Mouse (Mus musculus) liver, embryonic 16.5 days (tissue): ENCODE data around the gene Prkcz. TPM values are rescaled to one million over a fixed set of nuclear protein-coding genes. Genes with fewer than 3 reads are reported as not detected.
"Not testable (repeated sequence)": the region's sequence is repeated elsewhere in the genome, so short reads cannot be mapped to it uniquely, and the experiment has no call there.

ENCODE experiments used
- ATAC-seq: fragments of 200-750 bp; cut with Nextera tagmentation; 2 replicates; pipeline ENCODE4 v1.8.0; 2017; ENCODE audit warnings: low read depth, mild to moderate bottlenecking, moderate number of reproducible peaks, moderate library complexity
- H3K27ac ChIP-seq: fragments of 300-500 bp; sonication (generic); 2 replicates; pipeline ENCODE4 v1.5.1; 2014; ENCODE audit warnings: mild to moderate bottlenecking, low read length
- H3K27me3 ChIP-seq: fragments of 300-500 bp; sonication (generic); 2 replicates; pipeline ENCODE4 v1.6.1; 2014; ENCODE audit warnings: low read depth, low read length, mixed read lengths; ENCODE audit not compliant: control insufficient read depth, insufficient read depth
- H3K36me3 ChIP-seq: fragments of 300-500 bp; sonication (generic); 2 replicates; pipeline ENCODE4 v1.6.1; 2014; ENCODE audit warnings: mild to moderate bottlenecking; ENCODE audit not compliant: control insufficient read depth, insufficient read depth
- H3K4me1 ChIP-seq: fragments of 300-500 bp; sonication (generic); 2 replicates; pipeline ENCODE4 v1.6.1; 2014; ENCODE audit warnings: low read depth, low read length, mixed read lengths; ENCODE audit not compliant: control insufficient read depth
- H3K4me2 ChIP-seq: fragments of 300-500 bp; sonication (generic); 2 replicates; pipeline ENCODE4 v1.6.1; 2014; ENCODE audit warnings: low read depth, low read length, mixed read lengths
- H3K4me3 ChIP-seq: fragments of 300-500 bp; sonication (generic); 2 replicates; pipeline ENCODE4 v1.5.1; 2014; ENCODE audit warnings: low read depth, mild to moderate bottlenecking, low read length
- H3K9ac ChIP-seq: fragments of 300-500 bp; sonication (generic); 2 replicates; pipeline ENCODE4 v1.6.1; 2014; ENCODE audit warnings: low read depth, low read length
- H3K9me3 ChIP-seq: fragments of 300-500 bp; sonication (generic); replicated peaks from 2 replicates; pipeline ENCODE4 v1.6.1; 2016; ENCODE audit warnings: low read length; ENCODE audit not compliant: control insufficient read depth
- WGBS: fragments of 180-500 bp; shearing (Covaris S2); extraction: QIAGEN DNeasy Blood & Tissue Kit; methylation state at CpG from one replicate; pipeline ENCODE4 v1.1.7; 2014; ENCODE audit not compliant: insufficient replicate concordance; 5-methylcytosine and 5-hydroxymethylcytosine counted together
- polyA plus RNA-seq: library from polyadenylated mRNA; unstranded; fragments of >200 nt; fragmentation: Nextera tagmentation; extraction: Ambion mirVana; gene quantifications from 2 replicates; pipeline ENCODE4 v1.2.1, GENCODE M21; 2015

Gene Prkcz
- polyA plus RNA-seq, 1 experiment from 2014 or later, result 2.7 TPM

DNA sequence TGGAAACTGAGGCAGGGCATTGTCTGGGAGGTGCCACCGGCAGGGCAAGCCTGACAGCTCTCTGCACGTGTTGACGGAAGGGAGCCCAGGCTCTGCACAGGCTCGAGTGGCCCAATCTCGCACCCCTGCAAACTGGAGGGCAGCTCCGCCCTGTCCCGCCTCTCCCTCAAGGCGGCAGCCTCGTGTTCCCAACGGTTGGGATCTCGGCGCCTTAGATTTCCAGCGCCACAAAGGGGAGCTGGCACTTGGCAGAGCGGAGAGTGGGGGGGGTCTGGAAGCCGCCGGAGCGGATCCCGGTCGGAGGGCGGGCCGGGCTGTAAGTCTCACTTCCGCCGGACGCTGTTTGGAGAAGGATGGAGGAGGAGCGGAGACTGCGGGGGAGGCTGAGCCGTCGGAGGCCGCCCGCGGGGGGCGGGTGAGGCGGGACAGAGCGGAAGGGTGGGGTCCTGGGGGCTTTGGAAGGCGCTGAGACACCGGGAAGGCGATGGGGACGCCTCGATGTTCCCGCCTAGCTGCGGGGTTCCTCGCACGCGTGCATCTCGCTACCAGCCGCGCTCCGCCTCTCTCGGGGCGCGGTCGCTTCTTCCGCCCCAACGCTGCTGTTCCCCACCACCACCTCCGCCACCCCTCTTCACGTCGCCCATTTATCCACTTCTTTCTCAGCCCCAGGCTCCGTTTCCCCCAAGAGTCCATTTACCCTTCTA, 111.4 kb downstream of the Prkcz start, which contains the start of gene Faap20:
TSS of gene Faap20 (plus strand) at position 155 of the 704 bp plus-strand sequence.
- H3K4me3 ChIP-seq, result peak within 1 kb of the TSS; percentile 63
- peak within 1 kb of the TSS; percentile 62 for H3K9ac ChIP-seq
- H3K27ac ChIP-seq, result peak within 1 kb of the TSS; percentile 87
- no peaks in the 10 kb centered on the region for H3K36me3 ChIP-seq
- peak; percentile 79 for ATAC-seq
- under 1% methylated on average over 47 of the region's 58 CpGs for WGBS
- H3K4me1 ChIP-seq, result peaks cover 11% of the 10 kb centered on the region; the same call in 1 of the 2 replicates
- H3K4me2 ChIP-seq, result peak within 1 kb of the TSS; percentile 87
- no peaks in the 10 kb centered on the region for H3K27me3 ChIP-seq
- H3K9me3 ChIP-seq, result no peaks in the 10 kb centered on the region

DNA sequence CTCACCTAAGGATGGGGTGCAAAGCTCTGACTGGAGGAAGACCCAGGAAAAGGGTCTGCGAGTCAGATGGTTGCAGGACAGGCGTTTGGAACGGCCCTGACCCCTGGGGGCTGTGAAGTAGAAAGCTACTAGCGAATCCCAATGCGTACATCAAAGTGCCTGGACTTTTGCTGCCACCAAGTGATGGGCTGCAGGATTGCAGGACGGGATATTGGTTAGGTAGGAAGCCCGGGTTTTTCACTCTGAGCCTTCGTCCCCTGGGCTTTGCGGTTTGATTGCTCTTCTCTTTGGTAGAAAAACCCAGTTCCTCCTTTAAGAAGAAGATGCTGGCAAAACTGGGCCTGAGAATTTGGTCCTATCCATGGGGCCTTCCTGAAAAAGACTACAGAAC, 111.9 kb downstream of the Prkcz start:
- Histone ChIP-seq H3K36me3 (no peaks in the 10 kb centered on the region), H3K4me3 (peak overlapping the region; percentile 63), H3K9ac (peak overlapping the region; percentile 62), H3K4me2 (peak overlapping the region; percentile 87), H3K27ac (peak overlapping the region; percentile 87), H3K27me3 (no peaks in the 10 kb centered on the region), H3K4me1 (peaks cover 11% of the 10 kb centered on the region; the same call in 1 of the 2 replicates), H3K9me3 (no peaks in the 10 kb centered on the region)
- peak; percentile 64 for ATAC-seq
- WGBS, result 0% methylated on average over 9 of the region's 9 CpGs

DNA sequence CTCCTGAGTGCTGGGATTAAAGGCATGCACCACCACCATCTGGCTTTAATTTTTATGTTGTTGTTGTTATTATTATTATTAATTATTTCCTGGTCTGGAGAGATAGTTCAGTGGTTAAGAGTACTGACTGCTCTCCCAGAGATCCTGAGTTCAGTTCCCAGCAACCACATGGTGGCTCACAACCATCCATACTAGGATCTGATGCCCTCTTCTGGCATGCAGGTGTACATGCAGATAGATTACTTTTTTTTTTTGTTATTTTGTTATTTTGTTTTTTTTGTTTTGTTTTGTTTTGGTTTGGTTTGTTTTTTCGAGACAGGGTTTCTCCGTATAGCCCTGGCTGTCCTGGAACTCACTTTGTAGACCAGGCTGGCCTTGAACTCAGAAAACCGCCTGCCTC, 113.1 kb downstream of the Prkcz start:
- not testable (repeated sequence) for ATAC-seq, H3K9ac ChIP-seq, H3K4me3 ChIP-seq, H3K36me3 ChIP-seq, H3K27ac ChIP-seq, H3K27me3 ChIP-seq, H3K9me3 ChIP-seq, H3K4me2 ChIP-seq
- 67% methylated on average over 3 of the region's 3 CpGs for WGBS
- H3K4me1 ChIP-seq, result peaks cover 11% of the 10 kb centered on the region; the same call in 1 of the 2 replicates

DNA sequence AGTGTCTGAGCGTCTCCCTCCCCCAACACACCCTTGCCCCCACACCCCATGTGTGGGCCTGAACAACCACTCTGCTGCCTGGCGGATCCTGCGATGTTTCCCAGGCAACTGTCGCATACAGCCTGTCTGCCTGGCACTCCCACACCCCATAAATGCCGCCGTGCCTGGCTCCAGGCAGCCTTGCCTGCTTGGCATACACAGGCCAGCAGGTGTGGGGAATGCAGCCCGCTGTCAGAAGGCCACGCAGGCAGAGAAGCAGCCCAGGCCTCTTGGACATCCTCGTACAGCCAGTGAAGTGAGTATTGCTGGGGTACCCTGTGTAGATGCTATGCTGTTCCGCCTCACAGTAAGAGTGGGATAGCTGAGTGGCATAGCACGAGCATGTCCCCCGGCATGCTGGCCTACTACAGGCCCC, 114.5 kb downstream of the Prkcz start:
- H3K9me3 ChIP-seq, result no peaks in the 10 kb centered on the region
- H3K36me3 ChIP-seq, result no peaks in the 10 kb centered on the region
- no peak overlapping the region for H3K9ac ChIP-seq
- peaks cover 11% of the 10 kb centered on the region; the same call in 1 of the 2 replicates for H3K4me1 ChIP-seq
- no peaks in the 10 kb centered on the region for H3K27me3 ChIP-seq
- H3K4me2 ChIP-seq, result no peak overlapping the region
- WGBS, result 74% methylated on average over 12 of the region's 12 CpGs
- no peak for ATAC-seq
- no peak overlapping the region for H3K4me3 ChIP-seq
- no peak overlapping the region for H3K27ac ChIP-seq

DNA sequence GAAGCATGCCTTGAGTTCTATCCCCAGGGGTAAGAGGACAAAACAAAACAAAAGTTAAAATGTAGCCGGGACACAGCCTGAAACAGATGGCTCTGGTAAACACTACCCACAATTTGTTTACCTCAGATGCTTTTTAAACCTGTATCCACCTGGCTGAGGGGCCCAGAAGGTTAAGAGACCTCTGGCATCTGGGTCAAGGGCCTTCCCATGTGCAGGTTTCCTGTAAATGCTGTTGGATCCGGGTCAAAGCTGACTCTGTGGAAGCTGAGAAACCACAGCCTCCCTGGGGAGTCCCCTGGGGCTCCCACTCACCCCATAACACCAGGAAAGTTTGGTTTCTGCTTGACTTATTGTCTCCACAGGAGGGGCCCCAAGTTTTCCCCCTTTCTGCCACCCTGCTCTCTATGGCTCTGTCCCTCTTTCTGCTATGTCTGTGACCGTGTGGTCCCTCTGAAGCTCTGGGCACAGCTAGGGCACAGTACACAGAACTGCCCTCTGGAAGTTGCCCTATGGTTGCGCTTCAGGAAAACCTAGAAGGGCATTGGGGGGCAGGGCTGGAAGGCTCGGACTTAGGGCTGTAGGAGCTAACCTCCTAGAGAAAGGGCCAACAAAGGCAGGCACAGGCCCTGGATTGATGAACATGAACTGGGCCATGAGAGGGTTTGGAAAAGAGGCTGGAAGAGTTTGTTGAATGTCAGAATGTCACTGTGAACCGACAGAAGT, 115.2 kb downstream of the Prkcz start:
- Histone ChIP-seq H3K36me3 (no peaks in the 10 kb centered on the region), H3K4me2 (no peak overlapping the region), H3K9ac (no peak overlapping the region), H3K9me3 (no peaks in the 10 kb centered on the region), H3K27me3 (no peaks in the 10 kb centered on the region), H3K27ac (no peak overlapping the region), H3K4me3 (no peak overlapping the region), H3K4me1 (peaks cover 11% of the 10 kb centered on the region; the same call in 1 of the 2 replicates)
- 44% methylated on average over 6 of the region's 6 CpGs for WGBS
- ATAC-seq, result 0 out of 2 replicates have a peak, but pooled peaks have one; percentile 3

DNA sequence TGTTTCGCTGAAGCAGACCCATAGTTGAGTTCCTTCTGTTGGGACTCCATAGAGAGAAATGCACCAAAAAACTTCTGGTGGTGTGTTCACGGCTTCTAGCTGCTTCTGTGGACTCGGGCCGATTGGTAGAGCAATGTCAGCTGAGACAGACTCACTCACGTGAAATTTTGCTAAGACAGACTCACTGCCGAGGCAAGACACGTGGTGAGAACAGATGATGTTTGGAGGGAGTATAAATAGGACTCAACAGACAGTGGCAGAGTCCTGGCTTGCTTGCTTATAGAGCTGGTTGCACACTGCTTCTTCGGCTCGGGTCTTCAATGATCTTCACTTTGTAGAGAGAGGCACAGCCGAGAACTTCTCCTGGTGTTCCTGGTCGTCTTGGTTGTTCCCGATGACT, 117.9 kb downstream of the Prkcz start:
- Histone ChIP-seq H3K9me3 (no peaks in the 10 kb centered on the region), H3K9ac (no peak overlapping the region), H3K4me1 (peaks cover 5% of the 10 kb centered on the region; the same call in 1 of the 2 replicates), H3K4me2 (no peak overlapping the region), H3K4me3 (no peak overlapping the region), H3K27me3 (no peaks in the 10 kb centered on the region), H3K36me3 (no peaks in the 10 kb centered on the region), H3K27ac (no peak overlapping the region)
- ATAC-seq, result no peak
- 64% methylated on average over 12 of the region's 12 CpGs for WGBS

DNA sequence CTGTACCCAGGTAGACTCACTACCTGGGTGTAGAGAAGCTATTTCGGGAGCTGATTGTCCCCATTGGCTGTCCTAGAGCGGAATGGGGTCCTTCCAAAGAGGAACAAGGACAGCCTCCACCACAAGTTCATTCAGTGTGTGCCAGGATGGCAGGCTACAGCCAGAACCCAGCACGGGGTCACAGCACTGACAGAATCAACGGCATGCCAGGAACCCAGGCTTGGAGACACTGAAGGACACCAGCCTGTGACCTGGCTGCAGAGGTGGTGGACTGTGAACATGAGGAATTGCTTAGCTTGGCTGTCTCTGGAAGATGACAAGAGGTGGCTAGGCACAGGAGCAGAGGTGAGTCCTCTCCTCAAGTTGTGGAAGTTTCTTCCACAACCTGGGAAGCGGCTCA, 118.9 kb downstream of the Prkcz start:
- H3K4me2 ChIP-seq, result no peak overlapping the region
- no peak overlapping the region for H3K9ac ChIP-seq
- H3K4me1 ChIP-seq, result peaks cover 8% of the 10 kb centered on the region
- H3K4me3 ChIP-seq, result no peak overlapping the region
- ATAC-seq, result no peak
- H3K27me3 ChIP-seq, result no peaks in the 10 kb centered on the region
- H3K9me3 ChIP-seq, result no peaks in the 10 kb centered on the region
- H3K36me3 ChIP-seq, result no peaks in the 10 kb centered on the region
- H3K27ac ChIP-seq, result no peak overlapping the region
- WGBS, result 65% methylated on average over 5 of the region's 5 CpGs

DNA sequence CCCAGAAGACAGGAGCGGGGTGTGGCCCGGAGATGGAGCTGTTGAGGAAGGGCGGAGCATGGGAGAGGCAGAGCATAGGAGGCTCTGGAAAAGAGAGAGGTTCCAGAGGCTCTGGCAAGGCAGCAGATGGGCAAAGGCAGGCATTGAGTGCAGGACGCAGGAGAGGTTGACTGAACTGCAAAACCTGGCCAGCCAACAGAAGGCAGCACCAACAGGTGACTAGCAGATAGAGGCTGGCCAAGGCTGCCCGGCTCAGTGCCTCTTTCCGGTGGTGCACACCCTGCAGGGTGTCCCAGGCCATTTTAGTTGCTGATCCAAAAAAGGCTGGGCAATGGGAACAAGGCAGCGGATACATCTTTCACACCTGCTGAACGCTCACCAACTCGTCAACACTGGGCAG, 119.4 kb downstream of the Prkcz start:
- Histone ChIP-seq H3K9me3 (no peaks in the 10 kb centered on the region), H3K9ac (no peak overlapping the region), H3K27ac (no peak overlapping the region), H3K36me3 (no peaks in the 10 kb centered on the region), H3K27me3 (no peaks in the 10 kb centered on the region), H3K4me3 (no peak overlapping the region), H3K4me1 (peaks cover 8% of the 10 kb centered on the region), H3K4me2 (no peak overlapping the region)
- ATAC-seq, result no peak
- 60% methylated on average over 9 of the region's 9 CpGs for WGBS

DNA sequence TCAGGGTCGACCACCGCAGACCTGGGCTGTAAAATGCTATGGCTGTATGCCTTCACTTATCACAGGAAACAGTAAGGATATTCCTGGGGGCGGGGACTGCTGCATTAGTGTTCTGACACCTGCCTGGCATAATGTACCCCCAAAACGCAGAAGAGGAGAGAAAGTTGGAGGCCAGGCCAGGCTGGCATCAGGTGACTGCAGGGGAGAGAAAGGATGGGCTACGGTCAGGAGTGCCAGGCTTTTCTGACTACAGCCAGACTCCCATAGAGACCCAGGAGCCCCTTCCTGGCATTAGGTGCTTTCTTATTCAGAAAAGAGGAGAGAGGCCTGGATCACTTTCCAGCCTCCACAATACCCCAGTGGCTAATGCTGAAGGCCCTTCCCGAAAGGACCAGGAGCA, 121.7 kb downstream of the Prkcz start:
- Histone ChIP-seq H3K36me3 (no peaks in the 10 kb centered on the region), H3K4me2 (no peak overlapping the region), H3K27ac (no peak overlapping the region), H3K27me3 (no peaks in the 10 kb centered on the region), H3K9me3 (no peaks in the 10 kb centered on the region), H3K9ac (no peak overlapping the region), H3K4me1 (peaks cover 17% of the 10 kb centered on the region), H3K4me3 (no peak overlapping the region)
- 48% methylated on average over 6 of the region's 6 CpGs for whole genome bisulfite sequencing
- no peak for ATAC-seq
